In genomic region chr10:8529173-8529572, GRCm38 (mm10) we compare ENCODE assay signal across 9 mouse cellular contexts. TPM values are rescaled to one million over a fixed set of nuclear protein-coding genes. Genes with fewer than 3 reads are reported as not detected.
A peak's percentile ranks its signal among the peaks of the same experiment; 100 is the strongest.
DNase-seq lines count a peak whose midpoint lies in the region; ATAC-seq and TF ChIP-seq lines count a peak whose summit lies in the region.
"Had no signal": no experiment of that assay in that cellular context is flagged by ENCODE, and none has a peak within 500 bp of the region (broad histone marks: within the 10 kb centered on the region; RNA-seq: fewer than 3 reads in every experiment).

No protein-coding gene starts in this region.

- no peak for ATAC-seq in monocyte, adult 5-6 weeks (replicated peaks; ENCODE audit: insufficient number of reproducible peaks, low FRiP score, low TSS enrichment, poor library complexity, severe bottlenecking)
- no peak for ATAC-seq in midbrain, embryonic 15.5 days (replicated peaks)

- WGBS in midbrain, embryonic 15.5 days: 36% methylated on average over 7 of the region's 7 CpGs

- no peak overlapping the region for H3K9ac ChIP-seq in midbrain, embryonic 15.5 days
- H3K9ac ChIP-seq: embryonic facial prominence, embryonic 12.5 days had no signal

- peak; percentile 95 for TF ChIP-seq CTCF in E14TG2a.4 (conservative IDR thresholded peaks at IDR 0.05; ENCODE audit: low read length)

- DNase-seq in adrenal gland, adult 2 months: peak; percentile 21
- DNase-seq in adrenal gland, adult 8-10 months: no peak
- DNase-seq in kidney, postnatal 10 days: peak; percentile 52
- no peak for DNase-seq in kidney, adult 18-20 months
- peak; percentile 44 for DNase-seq in forelimb bud, embryonic 11.5 days (ENCODE audit: low read depth, low spot score)

- no peak overlapping the region for H3K4me2 ChIP-seq in midbrain, embryonic 15.5 days
- H3K4me2 ChIP-seq: embryonic facial prominence, embryonic 12.5 days had no signal

- no peak overlapping the region for H3K4me3 ChIP-seq in E14TG2a.4 (replicated peaks; ENCODE audit: low read length)
- no peak overlapping the region for H3K4me3 ChIP-seq in midbrain, embryonic 15.5 days
- H3K4me3 ChIP-seq: embryonic facial prominence, embryonic 12.5 days had no signal

- H3K9me3 ChIP-seq in E14TG2a.4 (ENCODE audit: low read length): no peaks in the 10 kb centered on the region
- H3K9me3 ChIP-seq in midbrain, embryonic 15.5 days: no peaks in the 10 kb centered on the region
- H3K9me3 ChIP-seq: embryonic facial prominence, embryonic 12.5 days had no signal

- peaks cover 22% of the 10 kb centered on the region for H3K4me1 ChIP-seq in E14TG2a.4 (replicated peaks; ENCODE audit: low read depth, low read length)
- no peaks in the 10 kb centered on the region for H3K4me1 ChIP-seq in midbrain, embryonic 15.5 days
- H3K4me1 ChIP-seq: embryonic facial prominence, embryonic 12.5 days had no signal

- H3K27ac ChIP-seq in midbrain, embryonic 15.5 days: no peak overlapping the region
- H3K27ac ChIP-seq: embryonic facial prominence, embryonic 12.5 days had no signal

- H3K36me3 ChIP-seq in E14TG2a.4 (ENCODE audit: insufficient read depth, low read length): no peaks in the 10 kb centered on the region
- no peaks in the 10 kb centered on the region for H3K36me3 ChIP-seq in midbrain, embryonic 15.5 days (replicated peaks)
- H3K36me3 ChIP-seq: embryonic facial prominence, embryonic 12.5 days had no signal

- H3K27me3 ChIP-seq in E14TG2a.4 (ENCODE audit: insufficient read depth, low read length): peaks cover 4% of the 10 kb centered on the region; the same call in 1 of the 2 replicates
- no peaks in the 10 kb centered on the region for H3K27me3 ChIP-seq in midbrain, embryonic 15.5 days (replicated peaks)
- H3K27me3 ChIP-seq: embryonic facial prominence, embryonic 12.5 days had no signal

RNA-seq across cellular contexts. Expression of gene Ust, which starts 10.5 kb away (rescaled TPM):
- total RNA-seq in adrenal gland, adult 2 months (2021): 1 to 10 TPM; 5.3 to 7.6 TPM
- polyA plus RNA-seq in adrenal gland, adult 2 months (2012; rRNA removed): 2.9 and 3.4 TPM in 2 replicates
- total RNA-seq in adrenal gland, adult 8-10 months (2022): 1 to 10 TPM; 3.0 to 6.3 (median 4.9) TPM
- total RNA-seq in monocyte, adult 5-6 weeks (2017): 2.2 to 10.0 TPM (median 3.9 TPM) in 3 replicates
- 4.5 and 4.9 TPM in 2 replicates for polyA plus RNA-seq in midbrain, embryonic 15.5 days (2015; fragmentation: Nextera tagmentation; extraction: Ambion mirVana)

Comparison
In these comparisons a context has a peak if more than half of its experiments do, and no peak if none do; other contexts are left out.
1. DNase-seq: peak in adrenal gland, adult 2 months (single experiment), kidney, postnatal 10 days (single experiment) and forelimb bud, embryonic 11.5 days (single experiment); none in adrenal gland, adult 8-10 months (single experiment) and kidney, adult 18-20 months (single experiment).